Mouse (Mus musculus) small intestine, adult 2 months (tissue): ENCODE measurements around the gene Cars2.

ENCODE experiments used
- CTCF ChIP-seq: fragments of 200-500 bp; IDR thresholded peaks from 2 replicates; pipeline ENCODE4 v1.5.1; 2012; ENCODE audit warnings: low read depth, mild to moderate bottlenecking, control low read depth, inconsistent platforms, low read length, moderate library complexity, mixed read lengths; ENCODE audit not compliant: insufficient replicate concordance, insufficient read length; ENCODE audit errors: extremely low read depth
- POLR2A ChIP-seq: fragments of 200-500 bp; IDR thresholded peaks from 2 replicates; pipeline ENCODE4 v1.6.1; 2012; ENCODE audit warnings: low read depth, mild to moderate bottlenecking, control low read depth, inconsistent platforms, low read length, moderate library complexity

- no peak for TF ChIP-seq POLR2A
- TF ChIP-seq CTCF: no peak
Observed at GRCm38 (mm10) chr8:11552390-11552789, 1.8 kb upstream of the Cars2 start.
